Mouse (Mus musculus) cerebellum, adult 9-11 months (tissue): ENCODE measurements around the gene Pabpc1l.

ENCODE experiments used
- DNase-seq: peaks from one replicate; pipeline ENCODE4 v3.0.0; 2022

Gene Pabpc1l

GRCm38 (mm10) chr2:164025150-164025549 is at the start of gene Pabpc1l:
Gene Pabpc1l, plus strand, starts transcription at chr2:164025450.
- no peak for DNase-seq

GRCm38 (mm10) chr2:163976448-163976847 is 48.8 kb upstream of the Pabpc1l start:
- no peak for DNase-seq

GRCm38 (mm10) chr2:163987233-163987632 is 38.0 kb upstream of the Pabpc1l start:
- no peak for DNase-seq

GRCm38 (mm10) chr2:163992871-163993270 is 32.4 kb upstream of the Pabpc1l start:
- DNase-seq, result no peak

- no peak for DNase-seq
Observed at GRCm38 (mm10) chr2:163994654-163994976, 30.6 kb upstream of the Pabpc1l start, which contains the start of gene Ywhab. Gene Ywhab, plus strand, starts transcription at chr2:163994960.

- DNase-seq, result peak; percentile 97
Observed at GRCm38 (mm10) chr2:163994977-163995862, 30.0 kb upstream of the Pabpc1l start.

- no peak for DNase-seq
Observed at GRCm38 (mm10) chr2:163996275-163996674, 29.0 kb upstream of the Pabpc1l start.

- no peak for DNase-seq
Observed at GRCm38 (mm10) chr2:163996899-163997298, 28.4 kb upstream of the Pabpc1l start.

- DNase-seq, result no peak
Observed at GRCm38 (mm10) chr2:163998981-163999380, 26.3 kb upstream of the Pabpc1l start.

GRCm38 (mm10) chr2:164002637-164003036 is 22.6 kb upstream of the Pabpc1l start:
- DNase-seq, result no peak

- no peak for DNase-seq
Observed at GRCm38 (mm10) chr2:164004503-164004902, 20.7 kb upstream of the Pabpc1l start.

- DNase-seq, result no peak
Observed at GRCm38 (mm10) chr2:164006932-164007331, 18.3 kb upstream of the Pabpc1l start.

- no peak for DNase-seq
Observed at GRCm38 (mm10) chr2:164007547-164007946, 17.7 kb upstream of the Pabpc1l start.

GRCm38 (mm10) chr2:164007987-164008545 is 17.2 kb upstream of the Pabpc1l start:
- no peak for DNase-seq

- no peak for DNase-seq
Observed at GRCm38 (mm10) chr2:164009227-164009626, 16.0 kb upstream of the Pabpc1l start.

- DNase-seq, result no peak
Observed at GRCm38 (mm10) chr2:164010496-164010895, 14.8 kb upstream of the Pabpc1l start.

- no peak for DNase-seq
Observed at GRCm38 (mm10) chr2:164010944-164011343, 14.3 kb upstream of the Pabpc1l start.

GRCm38 (mm10) chr2:164015304-164015703 is 9.9 kb upstream of the Pabpc1l start:
- DNase-seq, result no peak

- DNase-seq, result no peak
Observed at GRCm38 (mm10) chr2:164018910-164019309, 6.3 kb upstream of the Pabpc1l start.

GRCm38 (mm10) chr2:164019943-164020342 is 5.3 kb upstream of the Pabpc1l start:
- no peak for DNase-seq

GRCm38 (mm10) chr2:164022104-164022503 is 3.1 kb upstream of the Pabpc1l start:
- no peak for DNase-seq

- DNase-seq, result no peak
Observed at GRCm38 (mm10) chr2:164031147-164031546, 5.9 kb downstream of the Pabpc1l start.

GRCm38 (mm10) chr2:164032973-164033372 is 7.7 kb downstream of the Pabpc1l start:
- no peak for DNase-seq

GRCm38 (mm10) chr2:164036520-164037019 is 11.3 kb downstream of the Pabpc1l start:
- DNase-seq, result no peak
